Mouse (Mus musculus) ES-E14 (cell line): ENCODE results near the gene Bcorl1. TPM values are rescaled to one million over a fixed set of nuclear protein-coding genes. Genes with fewer than 3 reads are reported as not detected.

ENCODE experiments used
- DNase-seq: peaks from one replicate; pipeline ENCODE4 v3.0.0-alpha.2; 2013; ENCODE audit warnings: low read depth, low spot score
- H3K27ac ChIP-seq: 2 replicates; pipeline ENCODE4 v1.5.1; 2012; ENCODE audit warnings: low read depth, mild to moderate bottlenecking, low read length, moderate library complexity, mixed read lengths; ENCODE audit not compliant: poor library complexity, insufficient read depth, severe bottlenecking
- H3K36me3 ChIP-seq: 2 replicates; pipeline ENCODE4 v1.6.1; 2012; ENCODE audit warnings: mild to moderate bottlenecking, low read length, moderate library complexity, mixed read lengths; ENCODE audit not compliant: control insufficient read depth, poor library complexity, insufficient read depth, severe bottlenecking
- H3K4me1 ChIP-seq, 2 experiments: fragments of 150-350 bp in 1 of 2; sonication (generic) in 1 of 2; 2 replicates each; pipeline ENCODE4 v1.6.1; 2012; ENCODE audit warnings: low read length in 2 of 2, mild to moderate bottlenecking in 1 of 2, mixed read lengths in 1 of 2; ENCODE audit not compliant: control insufficient read depth in 2 of 2, insufficient read depth in 2 of 2, poor library complexity in 1 of 2
- H3K4me3 ChIP-seq, 2 experiments: fragments of 150-350 bp in 1 of 2; sonication (generic) in 1 of 2; 2 replicates each; pipeline ENCODE4 v1.5.1; 2012; ENCODE audit warnings: low read length in 2 of 2, low read depth in 1 of 2, mild to moderate bottlenecking in 1 of 2, mixed read lengths in 1 of 2; ENCODE audit not compliant: insufficient read depth in 1 of 2, poor library complexity in 1 of 2, severe bottlenecking in 1 of 2
- H3K9ac ChIP-seq: 2 replicates; pipeline ENCODE4 v1.6.1; 2012; ENCODE audit warnings: low read depth, mild to moderate bottlenecking, low read length, mixed read lengths; ENCODE audit not compliant: poor library complexity, insufficient read depth, severe bottlenecking
- H3K9me3 ChIP-seq: fragments of 150-350 bp; sonication (generic); 2 replicates; pipeline ENCODE4 v1.6.1; 2012; ENCODE audit warnings: low read depth, mild to moderate bottlenecking, low read length; ENCODE audit not compliant: control insufficient read depth, insufficient read depth
- CHD2 ChIP-seq: IDR thresholded peaks from 2 replicates; pipeline ENCODE4 v1.6.1; 2014; ENCODE audit warnings: mild to moderate bottlenecking, low read depth, low read length, inconsistent platforms
- HCFC1 ChIP-seq: IDR thresholded peaks from 2 replicates; pipeline ENCODE4 v1.6.1; 2012; ENCODE audit warnings: low read length, inconsistent platforms, borderline replicate concordance; ENCODE audit not compliant: insufficient read depth
- MAFK ChIP-seq: IDR thresholded peaks from 2 replicates; pipeline ENCODE4 v1.6.1; 2014; ENCODE audit warnings: mild to moderate bottlenecking, low read depth, low read length, inconsistent platforms; ENCODE audit not compliant: insufficient read depth
- ZC3H11A ChIP-seq: IDR thresholded peaks from 2 replicates; pipeline ENCODE4 v1.6.1; 2012; ENCODE audit warnings: low read depth, mild to moderate bottlenecking, inconsistent platforms, low read length, borderline replicate concordance
- ZNF384 ChIP-seq: IDR thresholded peaks from 2 replicates; pipeline ENCODE4 v1.6.1; 2012; ENCODE audit warnings: low read depth, low read length, inconsistent platforms
- in situ Hi-C, 2 experiments: fragments of 600-800 bp; cut with MboI; formaldehyde crosslinking; loops; one replicate each; pipeline ENCODE4 v1.15.1; 2025; ENCODE audit warnings: low sequenced_read_pairs in 2 of 2, inconsistent platforms in 1 of 2; ENCODE audit not compliant: unreplicated experiment in 2 of 2
- total RNA-seq: library from RNA; depleted of rRNA; stranded (reverse); fragments of 300-350 nt; gene quantifications from 2 replicates; pipeline ENCODE4 v1.2.3, GENCODE M21; 2012

Gene Bcorl1
- total RNA-seq, 1 experiment = 2.7 TPM

DNA sequence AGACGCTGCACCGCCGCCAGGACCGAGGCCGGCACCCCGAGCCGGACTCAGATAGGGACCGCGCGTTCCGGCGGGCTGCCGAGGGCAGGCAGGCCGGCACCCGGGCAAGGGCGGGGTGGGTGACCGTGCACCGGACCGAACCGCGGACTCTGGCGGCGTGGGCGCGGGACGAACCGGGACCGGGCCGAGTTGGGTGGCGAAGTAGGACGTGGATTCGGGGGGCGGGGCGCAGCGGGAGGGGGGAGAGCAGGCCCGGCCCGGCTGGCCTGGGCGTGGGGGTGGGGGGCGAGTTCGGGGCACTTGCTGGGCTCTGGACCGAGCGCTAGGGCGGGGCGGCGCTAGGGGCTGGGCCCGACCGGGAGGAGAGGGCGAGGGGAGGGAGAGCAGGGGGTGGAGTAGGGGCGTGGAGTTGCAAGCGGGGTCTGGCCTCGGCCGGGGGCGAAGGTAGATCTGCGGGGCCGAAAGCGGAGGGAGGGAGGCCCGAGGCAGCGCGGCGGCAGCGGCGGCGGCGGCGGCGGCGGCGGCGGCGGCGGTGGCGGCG, 533 bp downstream of the Bcorl1 start:
- H3K36me3 ChIP-seq = no peaks in the 10 kb centered on the region
- no peak overlapping the region for H3K27ac ChIP-seq
- H3K9me3 ChIP-seq = no peaks in the 10 kb centered on the region
- peak overlapping the region; percentile 69 to 88; a peak in 3 of 4 replicates for H3K4me3 ChIP-seq
- peak overlapping the region; percentile 75 for H3K9ac ChIP-seq
- H3K4me1 ChIP-seq = 0 out of 4 replicates have a peak, but pooled peaks cover 0 to 2% of the 10 kb centered on the region in 2 experiments
- TF ChIP-seq ZC3H11A = no peak
- TF ChIP-seq ZNF384 = no peak
- no peak for TF ChIP-seq CHD2
- TF ChIP-seq HCFC1 = no peak
- TF ChIP-seq MAFK = no peak
- DNase-seq = no peak
- in situ Hi-C loops = no loop called here

DNA sequence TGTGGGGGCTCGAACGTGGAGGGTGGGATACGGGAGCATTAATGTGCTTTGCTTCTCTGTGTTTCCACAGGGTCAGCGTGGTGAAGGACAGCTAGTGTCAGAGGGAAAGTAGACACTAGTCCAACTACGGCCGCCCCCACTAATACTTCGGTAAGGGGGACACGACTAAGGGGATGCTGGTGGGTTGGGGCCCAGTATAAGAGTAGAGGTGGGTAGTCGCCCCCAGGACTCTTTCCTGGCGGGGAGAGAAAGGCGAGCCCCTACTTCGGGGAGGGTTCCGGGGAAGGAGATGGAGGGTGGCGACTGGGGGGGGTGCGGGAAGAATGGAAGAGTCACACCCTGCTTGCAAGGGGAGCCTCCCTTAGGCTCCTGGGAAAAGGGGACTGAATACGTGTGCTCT, 1.6 kb downstream of the Bcorl1 start:
- in situ Hi-C loops = no loop called here
- Histone ChIP-seq H3K4me3 (peak overlapping the region; percentile 34 to 69; a peak in 3 of 4 replicates), H3K9ac (no peak overlapping the region), H3K9me3 (no peaks in the 10 kb centered on the region), H3K4me1 (0 out of 4 replicates have a peak, but pooled peaks cover 0 to 2% of the 10 kb centered on the region in 2 experiments), H3K27ac (no peak overlapping the region), H3K36me3 (no peaks in the 10 kb centered on the region)
- TF ChIP-seq ZC3H11A (no peak), HCFC1 (no peak), ZNF384 (no peak), MAFK (no peak), CHD2 (no peak)
- DNase-seq = no peak

DNA sequence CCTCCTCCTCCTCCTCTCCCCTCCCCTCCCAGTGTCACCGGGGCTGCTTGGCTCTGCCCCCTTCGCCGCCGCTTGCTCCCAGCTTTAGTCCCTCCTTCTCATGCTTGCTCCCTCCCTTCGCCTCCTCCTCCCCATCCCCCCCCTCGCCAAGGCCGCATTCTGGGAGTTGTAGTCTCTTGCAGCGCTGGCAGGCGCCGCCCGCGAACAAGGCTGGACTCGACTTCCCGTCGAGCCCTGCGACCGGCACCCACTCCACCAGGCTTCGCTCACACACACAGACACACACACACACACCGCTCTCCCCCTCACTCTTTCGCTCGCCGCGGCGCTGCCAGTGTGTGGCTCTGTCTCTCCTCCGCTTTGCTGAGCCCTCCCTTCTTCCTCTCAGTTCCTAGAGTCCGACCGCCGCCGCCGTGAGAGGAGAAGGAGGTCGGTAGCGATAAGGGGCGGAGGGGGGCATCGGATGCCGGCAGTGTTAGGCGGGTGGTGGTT, 2.3 kb downstream of the Bcorl1 start:
- in situ Hi-C loops = no loop called here
- Histone ChIP-seq H3K9me3 (no peaks in the 10 kb centered on the region), H3K9ac (peak overlapping the region; percentile 74), H3K27ac (no peak overlapping the region), H3K4me3 (peak overlapping the region; percentile 75 to 81), H3K4me1 (0 out of 4 replicates have a peak, but pooled peaks cover 0 to 2% of the 10 kb centered on the region in 2 experiments), H3K36me3 (no peaks in the 10 kb centered on the region)
- peak; percentile 76 for DNase-seq
- TF ChIP-seq CHD2 = no peak
- TF ChIP-seq HCFC1 = peak; percentile 94

DNA sequence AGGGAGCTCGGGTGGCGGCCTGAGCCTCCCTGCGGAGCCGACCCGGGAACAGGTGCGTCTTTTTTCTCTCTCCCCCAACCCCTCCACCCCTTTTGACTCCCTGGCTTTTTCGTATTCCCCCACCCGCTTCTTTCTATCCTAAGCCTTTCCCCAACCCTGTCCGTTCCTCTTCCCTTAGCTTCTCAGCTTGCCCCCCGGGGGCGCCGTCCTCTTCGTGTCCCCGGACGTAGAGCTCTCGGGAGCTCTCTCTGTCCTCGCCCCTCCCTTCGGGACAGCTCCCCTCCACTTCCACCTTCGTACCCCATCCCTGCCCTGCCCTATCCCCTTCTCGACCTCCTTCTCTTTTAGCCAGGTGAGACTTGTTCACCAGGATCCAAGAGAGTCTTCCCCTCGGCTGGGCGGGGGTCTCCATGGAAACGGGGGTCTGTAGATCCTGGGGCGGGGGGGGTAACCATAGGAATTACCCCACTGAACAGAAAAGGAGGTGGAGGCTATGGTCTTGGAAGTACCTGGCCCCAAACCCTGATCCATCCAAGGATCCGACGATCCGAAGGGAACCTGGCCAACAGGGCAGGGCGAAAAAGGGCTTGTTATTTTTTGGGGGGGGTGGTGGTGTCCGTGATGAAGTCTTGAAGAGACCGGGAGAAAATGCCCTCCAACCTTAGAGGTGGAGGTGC, 2.9 kb downstream of the Bcorl1 start:
- DNase-seq = no peak
- TF ChIP-seq MAFK (no peak), CHD2 (no peak), ZC3H11A (no peak), HCFC1 (no peak), ZNF384 (no peak)
- in situ Hi-C loops = no loop called here
- Histone ChIP-seq H3K27ac (no peak overlapping the region), H3K9ac (peak overlapping the region; percentile 74), H3K4me3 (peak overlapping the region; percentile 75 to 81), H3K4me1 (0 out of 4 replicates have a peak, but pooled peaks cover 0 to 2% of the 10 kb centered on the region in 2 experiments), H3K9me3 (no peaks in the 10 kb centered on the region), H3K36me3 (no peaks in the 10 kb centered on the region)
